Comparison of ENCODE assay signal across 14 mouse cellular contexts in the genomic region with DNA sequence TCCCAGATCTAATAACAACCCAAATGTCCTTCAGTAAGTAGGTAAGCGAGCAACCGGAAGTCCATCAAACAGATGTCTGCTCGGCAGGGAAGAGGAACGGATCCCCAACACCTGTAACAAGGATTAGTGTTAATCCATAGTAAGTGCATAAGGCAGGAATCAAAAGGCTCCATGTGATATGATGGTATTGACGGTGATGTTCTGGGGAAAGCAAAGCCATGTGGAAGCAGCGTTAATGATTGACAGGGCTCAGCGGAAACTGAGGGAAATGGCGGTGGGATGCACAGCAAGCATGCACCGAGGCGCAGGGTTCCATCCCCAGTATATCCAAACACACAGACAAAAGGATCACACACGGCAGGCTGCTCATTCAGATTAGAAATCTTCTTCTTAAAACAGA. TPM values are rescaled to one million over a fixed set of nuclear protein-coding genes. Genes with fewer than 3 reads are reported as not detected.
DNase-seq lines count a peak whose midpoint lies in the region; ATAC-seq lines count a peak whose summit lies in the region.
"Had no signal": no experiment of that assay in that cellular context is flagged by ENCODE, and none has a peak within 500 bp of the region (broad histone marks: within the 10 kb centered on the region; RNA-seq: fewer than 3 reads in every experiment).

No protein-coding gene starts in this region.

- H3K9me3 ChIP-seq in forebrain, embryonic 16.5 days (ENCODE audit: control insufficient read depth, low read length), result no peaks in the 10 kb centered on the region
- no peaks in the 10 kb centered on the region for H3K9me3 ChIP-seq in forebrain, embryonic 13.5 days (replicated peaks)
- H3K9me3 ChIP-seq in kidney, embryonic 14.5 days (ENCODE audit: control insufficient read depth, low read length), result no peaks in the 10 kb centered on the region
- H3K9me3 ChIP-seq: embryonic facial prominence, embryonic 10.5 days; limb, embryonic 13.5 days; neural tube, embryonic 13.5 days had no signal

- H3K4me3 ChIP-seq in forebrain, embryonic 16.5 days (replicated peaks; ENCODE audit: low read length), result no peak overlapping the region
- no peak overlapping the region for H3K4me3 ChIP-seq in forebrain, embryonic 13.5 days
- no peak overlapping the region for H3K4me3 ChIP-seq in kidney, embryonic 14.5 days (ENCODE audit: low read length)
- H3K4me3 ChIP-seq in brown adipose tissue, adult 24 weeks (ENCODE audit: insufficient read depth, low read depth, low read length), result no peak overlapping the region
- H3K4me3 ChIP-seq: embryonic facial prominence, embryonic 10.5 days; limb, embryonic 13.5 days; neural tube, embryonic 13.5 days had no signal

- WGBS in forebrain, embryonic 16.5 days, result 65% methylated on average over 11 of the region's 11 CpGs
- 64% methylated on average over 11 of the region's 11 CpGs for WGBS in forebrain, embryonic 13.5 days
- WGBS in kidney, embryonic 14.5 days, result 64% methylated on average over 11 of the region's 11 CpGs

- H3K4me2 ChIP-seq in forebrain, embryonic 16.5 days (ENCODE audit: low read length), result no peak overlapping the region
- no peak overlapping the region for H3K4me2 ChIP-seq in forebrain, embryonic 13.5 days
- no peak overlapping the region; the same call in 1 of the 2 replicates for H3K4me2 ChIP-seq in kidney, embryonic 14.5 days (replicated peaks; ENCODE audit: low read depth, low read length)
- H3K4me2 ChIP-seq: limb, embryonic 13.5 days; neural tube, embryonic 13.5 days had no signal

- H3K27ac ChIP-seq in forebrain, embryonic 16.5 days (ENCODE audit: low read length), result no peak overlapping the region
- no peak overlapping the region for H3K27ac ChIP-seq in forebrain, embryonic 13.5 days
- H3K27ac ChIP-seq in kidney, embryonic 14.5 days (ENCODE audit: low read depth, low read length), result peak overlapping the region; percentile 90; the same call in 1 of the 2 replicates
- H3K27ac ChIP-seq in brown adipose tissue, adult 24 weeks (replicated peaks; ENCODE audit: low read depth, low read length), result peak overlapping the region; percentile 28
- H3K27ac ChIP-seq: embryonic facial prominence, embryonic 10.5 days; neural tube, embryonic 13.5 days had no signal

- DNase-seq in kidney, adult 8-10 months, result no peak
- DNase-seq in kidney, postnatal 14 days, result peak; percentile 17
- no peak for DNase-seq in spleen, adult 18-20 months
- DNase-seq in right cerebral cortex, adult 18-20 months, result no peak
- DNase-seq: gastrocnemius, postnatal 36 days had no signal

- no peaks in the 10 kb centered on the region for H3K27me3 ChIP-seq in forebrain, embryonic 16.5 days (replicated peaks; ENCODE audit: control insufficient read depth, insufficient read depth, low read length)
- H3K27me3 ChIP-seq in forebrain, embryonic 13.5 days, result no peaks in the 10 kb centered on the region
- no peaks in the 10 kb centered on the region for H3K27me3 ChIP-seq in kidney, embryonic 14.5 days (ENCODE audit: control insufficient read depth, insufficient read depth, low read length)
- H3K27me3 ChIP-seq: CH12.LX; limb, embryonic 13.5 days; neural tube, embryonic 13.5 days had no signal

- 0 out of 2 replicates have a peak, but pooled peaks have one; percentile 23 for ATAC-seq in forebrain, embryonic 16.5 days
- no peak for ATAC-seq in forebrain, embryonic 13.5 days
- no peak for ATAC-seq in kidney, embryonic 14.5 days (ENCODE audit: low FRiP score, low TSS enrichment)

- H3K4me1 ChIP-seq in forebrain, embryonic 16.5 days (replicated peaks; ENCODE audit: control insufficient read depth, insufficient read depth, low read length), result peaks cover 24% of the 10 kb centered on the region
- peaks cover 33% of the 10 kb centered on the region for H3K4me1 ChIP-seq in forebrain, embryonic 13.5 days
- H3K4me1 ChIP-seq in kidney, embryonic 14.5 days (ENCODE audit: control insufficient read depth, insufficient read depth, low read length), result peaks cover 33% of the 10 kb centered on the region
- H3K4me1 ChIP-seq in brown adipose tissue, adult 24 weeks (ENCODE audit: control insufficient read depth, insufficient read depth, insufficient read length, low read length), result peaks cover 35% of the 10 kb centered on the region

- H3K9ac ChIP-seq in forebrain, embryonic 16.5 days (replicated peaks; ENCODE audit: low read depth, low read length), result no peak overlapping the region
- H3K9ac ChIP-seq in forebrain, embryonic 13.5 days, result no peak overlapping the region
- no peak overlapping the region for H3K9ac ChIP-seq in kidney, embryonic 14.5 days (ENCODE audit: low read depth, low read length)
- H3K9ac ChIP-seq: limb, embryonic 13.5 days had no signal

- H3K36me3 ChIP-seq in forebrain, embryonic 16.5 days (ENCODE audit: control insufficient read depth, insufficient read depth), result no peaks in the 10 kb centered on the region
- no peaks in the 10 kb centered on the region for H3K36me3 ChIP-seq in forebrain, embryonic 13.5 days (ENCODE audit: poor library complexity, severe bottlenecking)
- no peaks in the 10 kb centered on the region for H3K36me3 ChIP-seq in kidney, embryonic 14.5 days (ENCODE audit: control insufficient read depth, insufficient read depth, low read length)
- H3K36me3 ChIP-seq: embryonic facial prominence, embryonic 10.5 days; neural tube, embryonic 13.5 days had no signal

RNA-seq across cellular contexts. Expression of a gene that starts 21.3 kb away (rescaled TPM):
- polyA plus RNA-seq in forebrain, embryonic 16.5 days (2015; fragmentation: Nextera tagmentation; extraction: Ambion mirVana), result 2.8 and 3.2 TPM in 2 replicates
- 2.6 TPM in 2 replicates for polyA plus RNA-seq in forebrain, embryonic 13.5 days (2015; fragmentation: Nextera tagmentation; extraction: Ambion mirVana)
- polyA plus RNA-seq in kidney, embryonic 14.5 days (2014; fragmentation: Nextera tagmentation; extraction: Ambion mirVana), result 5.6 and 6.4 TPM in 2 replicates
- polyA plus RNA-seq in brown adipose tissue, adult 24 weeks (2012; ENCODE audit: insufficient read depth, insufficient read length, missing spikeins), result 21.5 and 32.4 TPM in 2 replicates

RNA-seq across cellular contexts. Expression of a gene that starts 35.1 kb away (rescaled TPM):
- polyA plus RNA-seq in forebrain, embryonic 16.5 days (2015; fragmentation: Nextera tagmentation; extraction: Ambion mirVana), result 34.0 and 39.6 TPM in 2 replicates
- 31.6 and 36.1 TPM in 2 replicates for polyA plus RNA-seq in forebrain, embryonic 13.5 days (2015; fragmentation: Nextera tagmentation; extraction: Ambion mirVana)
- polyA plus RNA-seq in kidney, embryonic 14.5 days (2014; fragmentation: Nextera tagmentation; extraction: Ambion mirVana), result 167 and 169 TPM in 2 replicates
- polyA plus RNA-seq in brown adipose tissue, adult 24 weeks (2012; ENCODE audit: insufficient read depth, insufficient read length, missing spikeins), result 12.1 and 15.1 TPM in 2 replicates

RNA-seq across cellular contexts. Expression of a gene that starts 52.2 kb away (rescaled TPM):
- not detected in 2 replicates for polyA plus RNA-seq in forebrain, embryonic 16.5 days (2015; fragmentation: Nextera tagmentation; extraction: Ambion mirVana)
- not detected in 2 replicates for polyA plus RNA-seq in forebrain, embryonic 13.5 days (2015; fragmentation: Nextera tagmentation; extraction: Ambion mirVana)
- not detected in 2 replicates for polyA plus RNA-seq in kidney, embryonic 14.5 days (2014; fragmentation: Nextera tagmentation; extraction: Ambion mirVana)
- polyA plus RNA-seq in brown adipose tissue, adult 24 weeks (2012; ENCODE audit: insufficient read depth, insufficient read length, missing spikeins), result not detected in 2 replicates
- polyA plus RNA-seq: embryonic facial prominence, embryonic 10.5 days; limb, embryonic 13.5 days; lung, embryonic 16.5 days; neural tube, embryonic 13.5 days had no signal

RNA-seq across cellular contexts. Expression of a gene that starts 52.9 kb away (rescaled TPM):
- not detected in 2 replicates for polyA plus RNA-seq in forebrain, embryonic 16.5 days (2015; fragmentation: Nextera tagmentation; extraction: Ambion mirVana)
- polyA plus RNA-seq in forebrain, embryonic 13.5 days (2015; fragmentation: Nextera tagmentation; extraction: Ambion mirVana), result not detected in 2 replicates
- polyA plus RNA-seq in kidney, embryonic 14.5 days (2014; fragmentation: Nextera tagmentation; extraction: Ambion mirVana), result not detected in 2 replicates
- not detected in 2 replicates for polyA plus RNA-seq in brown adipose tissue, adult 24 weeks (2012; ENCODE audit: insufficient read depth, insufficient read length, missing spikeins)
- polyA plus RNA-seq: embryonic facial prominence, embryonic 10.5 days; limb, embryonic 13.5 days; lung, embryonic 16.5 days; neural tube, embryonic 13.5 days had no signal

Comparison
In these comparisons a context has a peak if more than half of its experiments do, and no peak if none do; other contexts are left out.
1. H3K27ac ChIP-seq: peak in kidney, embryonic 14.5 days (single experiment) and brown adipose tissue, adult 24 weeks (single experiment); none in forebrain, embryonic 16.5 days (single experiment) and forebrain, embryonic 13.5 days (single experiment).